Mouse (Mus musculus): ENCODE measurements around the gene Ube4b. TPM values are rescaled to one million over a fixed set of nuclear protein-coding genes. Genes with fewer than 3 reads are reported as not detected.

Gene Ube4b
- polyA plus RNA-seq, 1 experiment from 2014 or later: 55.3 TPM

DNA sequence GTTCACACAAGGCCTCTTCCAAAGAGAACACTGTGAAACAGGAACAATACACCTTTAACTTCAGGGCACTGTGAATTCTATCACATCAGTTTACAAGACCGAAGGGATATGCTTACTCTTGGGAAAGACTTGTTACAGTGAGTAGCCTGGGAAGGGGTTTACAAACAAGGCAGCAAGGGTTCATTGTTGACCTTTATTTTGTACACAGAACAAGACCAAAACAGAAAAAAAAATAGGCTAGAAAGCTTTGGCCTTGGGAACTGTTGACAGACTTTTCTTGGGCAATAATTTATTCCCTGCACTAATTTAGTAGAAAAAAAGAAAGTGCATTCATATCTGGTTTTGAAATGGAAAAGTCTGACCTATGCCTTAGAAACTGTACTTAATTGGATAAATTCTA is 122.1 kb downstream of the Ube4b start:
- no peaks in the 10 kb centered on the region for H3K9me3 ChIP-seq (ENCODE audit: control insufficient read depth, low read length)
- no peak for ATAC-seq (ENCODE audit: low read depth)
- peaks cover 4% of the 10 kb centered on the region; the same call in 1 of the 2 replicates for H3K27me3 ChIP-seq (ENCODE audit: control insufficient read depth, insufficient read depth, low read length)
- H3K9ac ChIP-seq (replicated peaks; ENCODE audit: low read depth, low read length): no peak overlapping the region
- WGBS: 61% methylated on average over 1 of the region's 1 CpGs
- 0 out of 2 replicates have a peak overlapping the region, but pooled peaks have one; percentile 8 for H3K4me3 ChIP-seq (ENCODE audit: low read depth, low read length)
- no peak overlapping the region for H3K27ac ChIP-seq (ENCODE audit: low read depth, low read length)
- H3K4me2 ChIP-seq (ENCODE audit: low read depth, low read length): peak overlapping the region; percentile 17; the same call in 1 of the 2 replicates
- no peaks in the 10 kb centered on the region for H3K36me3 ChIP-seq (ENCODE audit: control insufficient read depth, insufficient read depth, low read length)
- peaks cover 49% of the 10 kb centered on the region for H3K4me1 ChIP-seq (ENCODE audit: control insufficient read depth, insufficient read depth, low read length)

DNA sequence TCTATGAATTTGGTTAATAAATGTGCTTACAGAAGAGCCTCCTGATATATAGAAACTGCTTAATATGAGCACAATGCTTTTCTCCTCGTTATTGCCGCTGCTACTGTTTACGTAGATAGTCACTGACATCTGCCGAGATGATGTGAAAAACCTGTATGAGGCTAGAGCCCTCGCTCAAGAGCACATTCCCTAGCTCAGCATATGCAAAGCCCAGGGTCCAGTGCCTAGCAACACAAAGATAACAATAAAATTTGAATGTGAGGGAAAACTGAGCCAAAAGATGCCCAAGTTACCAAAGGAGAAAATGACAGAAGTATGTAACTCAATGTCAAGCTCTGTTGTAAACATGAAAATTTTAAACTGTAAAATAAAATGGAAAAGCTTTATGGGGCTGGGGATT is 123.0 kb downstream of the Ube4b start:
- WGBS: 35% methylated on average over 5 of the region's 5 CpGs
- Histone ChIP-seq H3K9ac (replicated peaks; ENCODE audit: low read depth, low read length) (no peak overlapping the region), H3K4me1 (ENCODE audit: control insufficient read depth, insufficient read depth, low read length) (peaks cover 45% of the 10 kb centered on the region)

DNA sequence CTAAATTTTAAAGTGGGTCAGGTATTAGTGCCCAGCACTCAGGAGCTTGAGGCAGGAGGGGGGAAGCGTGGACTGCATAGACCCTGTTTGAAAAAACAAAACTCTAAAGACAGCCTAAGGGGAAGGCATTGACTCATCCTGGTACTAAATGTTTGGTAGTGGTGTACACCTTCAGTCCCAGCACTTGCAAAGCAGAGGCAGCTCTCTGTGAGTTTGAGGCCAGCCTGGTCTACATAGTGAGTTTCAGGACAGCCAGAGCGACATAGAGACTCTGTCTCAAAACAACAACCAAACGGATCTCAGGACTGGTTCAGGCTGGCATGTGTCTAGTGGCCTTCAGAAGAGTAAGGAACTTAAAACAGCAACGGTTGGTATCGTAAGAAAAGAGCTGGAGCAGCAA is 123.8 kb downstream of the Ube4b start:
- Histone ChIP-seq H3K36me3 (ENCODE audit: control insufficient read depth, insufficient read depth, low read length) (no peaks in the 10 kb centered on the region), H3K9ac (replicated peaks; ENCODE audit: low read depth, low read length) (no peak overlapping the region), H3K9me3 (ENCODE audit: control insufficient read depth, low read length) (no peaks in the 10 kb centered on the region), H3K4me2 (ENCODE audit: low read depth, low read length) (peak overlapping the region; percentile 27; the same call in 1 of the 2 replicates), H3K27ac (ENCODE audit: low read depth, low read length) (no peak overlapping the region), H3K27me3 (ENCODE audit: control insufficient read depth, insufficient read depth, low read length) (peaks cover 4% of the 10 kb centered on the region; the same call in 1 of the 2 replicates), H3K4me3 (ENCODE audit: low read depth, low read length) (no peak overlapping the region), H3K4me1 (ENCODE audit: control insufficient read depth, insufficient read depth, low read length) (peaks cover 40% of the 10 kb centered on the region)
- WGBS: 80% methylated on average over 5 of the region's 5 CpGs
- no peak for ATAC-seq (ENCODE audit: low read depth)

More for the DNA sequence above, 123.0 kb downstream of the Ube4b start:
- Histone ChIP-seq H3K27ac (ENCODE audit: low read depth, low read length) (no peak overlapping the region), H3K36me3 (ENCODE audit: control insufficient read depth, insufficient read depth, low read length) (no peaks in the 10 kb centered on the region), H3K27me3 (ENCODE audit: control insufficient read depth, insufficient read depth, low read length) (peaks cover 4% of the 10 kb centered on the region; the same call in 1 of the 2 replicates), H3K9me3 (ENCODE audit: control insufficient read depth, low read length) (no peaks in the 10 kb centered on the region), H3K4me3 (ENCODE audit: low read depth, low read length) (no peak overlapping the region), H3K4me2 (ENCODE audit: low read depth, low read length) (peak overlapping the region; percentile 27; the same call in 1 of the 2 replicates)
- ATAC-seq (ENCODE audit: low read depth): no peak

DNA sequence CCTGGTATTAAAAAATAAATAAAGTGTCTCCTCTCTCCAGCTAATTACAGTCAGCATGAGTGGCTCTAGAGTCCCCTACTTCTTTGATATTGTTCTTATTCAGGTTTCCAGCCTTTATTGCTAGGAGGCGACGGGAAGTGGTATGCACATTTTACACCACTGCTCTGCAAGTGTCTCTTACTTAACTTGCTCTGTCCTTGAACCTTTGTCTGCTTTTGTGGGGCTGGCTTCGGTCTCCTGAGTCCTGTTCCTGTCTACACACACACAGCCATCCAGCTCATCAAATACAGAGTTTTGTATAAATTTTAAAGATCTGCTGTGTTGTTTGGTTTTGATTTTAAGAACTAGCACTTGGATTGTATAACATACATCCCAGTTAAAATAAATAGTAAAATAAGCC is 124.4 kb downstream of the Ube4b start:
- no peaks in the 10 kb centered on the region for H3K36me3 ChIP-seq (ENCODE audit: control insufficient read depth, insufficient read depth, low read length)
- no peak overlapping the region for H3K27ac ChIP-seq (ENCODE audit: low read depth, low read length)
- no peak overlapping the region for H3K4me2 ChIP-seq (ENCODE audit: low read depth, low read length)
- H3K9ac ChIP-seq (replicated peaks; ENCODE audit: low read depth, low read length): no peak overlapping the region
- no peak overlapping the region for H3K4me3 ChIP-seq (ENCODE audit: low read depth, low read length)
- no peak for ATAC-seq (ENCODE audit: low read depth)
- WGBS: 34% methylated on average over 3 of the region's 3 CpGs
- H3K4me1 ChIP-seq (ENCODE audit: control insufficient read depth, insufficient read depth, low read length): peaks cover 40% of the 10 kb centered on the region
- H3K9me3 ChIP-seq (ENCODE audit: control insufficient read depth, low read length): no peaks in the 10 kb centered on the region
- H3K27me3 ChIP-seq (ENCODE audit: control insufficient read depth, insufficient read depth, low read length): peaks cover 4% of the 10 kb centered on the region; the same call in 1 of the 2 replicates

DNA sequence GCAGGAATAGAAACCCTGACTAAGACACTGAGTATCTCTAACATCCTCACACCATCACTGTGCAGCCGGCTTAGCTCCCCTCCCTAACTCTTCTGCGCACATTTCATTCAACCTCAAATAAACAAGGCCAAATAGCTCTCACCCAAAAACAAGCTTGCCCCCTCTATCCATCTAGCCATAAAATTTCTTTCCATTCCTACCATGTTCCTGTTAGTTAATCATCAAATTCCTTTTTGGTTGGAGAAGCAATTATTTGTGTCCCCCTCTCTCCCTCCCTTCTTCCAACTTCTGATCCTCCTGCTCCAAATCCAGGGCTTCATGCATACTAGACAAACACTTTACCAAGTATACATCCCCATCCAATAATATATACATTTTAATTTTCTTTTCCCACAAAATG is 130.0 kb downstream of the Ube4b start:
- no peaks in the 10 kb centered on the region for H3K27me3 ChIP-seq (ENCODE audit: control insufficient read depth, insufficient read depth, low read length)
- H3K9ac ChIP-seq (replicated peaks; ENCODE audit: low read depth, low read length): no peak overlapping the region
- no peak overlapping the region for H3K4me2 ChIP-seq (ENCODE audit: low read depth, low read length)
- H3K4me3 ChIP-seq (ENCODE audit: low read depth, low read length): no peak overlapping the region
- no peak overlapping the region for H3K27ac ChIP-seq (ENCODE audit: low read depth, low read length)
- no peaks in the 10 kb centered on the region for H3K36me3 ChIP-seq (ENCODE audit: control insufficient read depth, insufficient read depth, low read length)
- no peaks in the 10 kb centered on the region for H3K9me3 ChIP-seq (ENCODE audit: control insufficient read depth, low read length)
- 92% methylated on average over 2 of the region's 2 CpGs for WGBS
- ATAC-seq (ENCODE audit: low read depth): no peak
- H3K4me1 ChIP-seq (ENCODE audit: control insufficient read depth, insufficient read depth, low read length): peaks cover 10% of the 10 kb centered on the region

DNA sequence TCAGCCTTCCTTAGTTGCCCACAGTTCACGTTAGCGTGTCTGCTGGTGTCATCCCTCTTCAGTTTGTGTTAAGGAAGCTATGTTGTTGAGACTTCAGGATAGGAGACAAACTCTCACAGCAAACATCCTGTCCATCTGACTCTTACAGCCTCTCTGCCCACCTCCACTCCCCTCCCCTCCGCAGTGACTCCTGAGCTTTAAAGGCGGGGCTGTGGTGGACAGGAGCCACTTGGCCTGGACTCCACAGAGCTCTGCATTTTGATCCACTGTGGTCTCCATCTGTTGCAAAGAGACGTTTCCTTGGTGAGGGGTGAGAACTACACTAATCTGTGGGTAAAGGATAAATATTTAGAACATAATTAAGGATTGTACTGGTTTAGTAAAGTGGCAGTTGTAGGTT is 133.6 kb downstream of the Ube4b start:
- 79% methylated on average over 5 of the region's 5 CpGs for WGBS
- H3K27me3 ChIP-seq (ENCODE audit: control insufficient read depth, insufficient read depth, low read length): no peaks in the 10 kb centered on the region
- H3K9ac ChIP-seq (replicated peaks; ENCODE audit: low read depth, low read length): no peak overlapping the region
- ATAC-seq (ENCODE audit: low read depth): no peak
- no peak overlapping the region for H3K27ac ChIP-seq (ENCODE audit: low read depth, low read length)
- H3K9me3 ChIP-seq (ENCODE audit: control insufficient read depth, low read length): no peaks in the 10 kb centered on the region
- no peak overlapping the region for H3K4me3 ChIP-seq (ENCODE audit: low read depth, low read length)
- peaks cover 14% of the 10 kb centered on the region for H3K36me3 ChIP-seq (ENCODE audit: control insufficient read depth, insufficient read depth, low read length)
- peaks cover 8% of the 10 kb centered on the region for H3K4me1 ChIP-seq (ENCODE audit: control insufficient read depth, insufficient read depth, low read length)
- H3K4me2 ChIP-seq (ENCODE audit: low read depth, low read length): no peak overlapping the region

DNA sequence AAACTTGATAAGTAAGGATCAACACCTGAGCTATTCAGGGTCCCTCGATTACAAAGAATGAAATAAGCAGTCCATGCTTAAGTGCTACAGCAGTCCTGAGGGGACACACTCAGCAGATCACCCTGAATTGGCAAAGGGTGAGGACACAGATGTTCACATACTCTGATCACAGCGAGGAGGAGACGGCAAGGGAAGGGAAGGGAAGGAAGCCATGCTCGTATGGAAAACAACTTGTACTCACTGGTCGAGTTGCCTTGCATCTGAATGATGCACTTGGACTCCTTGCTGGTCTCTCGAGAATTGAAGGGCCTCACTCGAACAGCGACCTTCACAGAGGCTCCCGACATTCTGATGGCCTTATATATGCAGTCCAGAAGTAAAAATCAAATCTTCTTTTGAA is 135.5 kb downstream of the Ube4b start:
- Histone ChIP-seq H3K27me3 (ENCODE audit: control insufficient read depth, insufficient read depth, low read length) (no peaks in the 10 kb centered on the region), H3K4me2 (ENCODE audit: low read depth, low read length) (no peak overlapping the region), H3K4me1 (ENCODE audit: control insufficient read depth, insufficient read depth, low read length) (peaks cover 11% of the 10 kb centered on the region), H3K9ac (replicated peaks; ENCODE audit: low read depth, low read length) (no peak overlapping the region), H3K27ac (ENCODE audit: low read depth, low read length) (no peak overlapping the region), H3K9me3 (ENCODE audit: control insufficient read depth, low read length) (no peaks in the 10 kb centered on the region), H3K4me3 (ENCODE audit: low read depth, low read length) (no peak overlapping the region), H3K36me3 (ENCODE audit: control insufficient read depth, insufficient read depth, low read length) (peaks cover 14% of the 10 kb centered on the region)
- WGBS: 75% methylated on average over 9 of the region's 9 CpGs
- no peak for ATAC-seq (ENCODE audit: low read depth)

DNA sequence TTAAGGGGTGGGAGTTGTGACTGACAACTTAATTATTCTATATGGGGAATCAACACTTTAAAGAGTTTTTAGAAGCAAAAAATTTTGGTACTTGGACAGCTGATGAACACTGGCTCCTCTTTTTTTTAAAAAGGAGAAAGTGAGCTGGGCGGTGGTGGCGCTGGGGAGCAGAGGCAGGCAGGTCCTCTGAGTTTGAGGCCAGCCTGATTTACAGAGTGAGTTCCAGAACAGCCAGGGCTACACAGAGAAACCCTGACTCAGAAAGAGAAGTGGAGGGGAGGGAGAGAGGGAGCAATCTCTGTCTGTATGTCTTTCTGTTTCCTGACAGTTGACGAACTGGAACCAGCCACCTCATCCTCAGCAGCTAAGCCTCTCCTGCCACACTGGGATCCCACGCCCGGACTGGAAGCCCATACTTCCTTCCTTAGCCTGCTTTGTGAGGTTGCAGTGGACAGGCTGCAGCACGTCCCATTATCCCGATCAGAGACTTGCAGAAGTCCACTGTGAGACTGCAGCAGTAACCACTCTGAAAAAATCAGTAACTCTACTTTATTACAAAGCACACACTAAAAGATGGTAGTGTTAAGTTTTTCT is 136.3 kb downstream of the Ube4b start:
- Histone ChIP-seq H3K36me3 (ENCODE audit: control insufficient read depth, insufficient read depth, low read length) (peaks cover 14% of the 10 kb centered on the region), H3K27ac (ENCODE audit: low read depth, low read length) (no peak overlapping the region), H3K4me2 (ENCODE audit: low read depth, low read length) (no peak overlapping the region), H3K4me3 (ENCODE audit: low read depth, low read length) (no peak overlapping the region), H3K9me3 (ENCODE audit: control insufficient read depth, low read length) (no peaks in the 10 kb centered on the region), H3K27me3 (ENCODE audit: control insufficient read depth, insufficient read depth, low read length) (no peaks in the 10 kb centered on the region), H3K4me1 (ENCODE audit: control insufficient read depth, insufficient read depth, low read length) (peaks cover 8% of the 10 kb centered on the region), H3K9ac (replicated peaks; ENCODE audit: low read depth, low read length) (no peak overlapping the region)
- no peak for ATAC-seq (ENCODE audit: low read depth)
- 91% methylated on average over 7 of the region's 7 CpGs for WGBS

DNA sequence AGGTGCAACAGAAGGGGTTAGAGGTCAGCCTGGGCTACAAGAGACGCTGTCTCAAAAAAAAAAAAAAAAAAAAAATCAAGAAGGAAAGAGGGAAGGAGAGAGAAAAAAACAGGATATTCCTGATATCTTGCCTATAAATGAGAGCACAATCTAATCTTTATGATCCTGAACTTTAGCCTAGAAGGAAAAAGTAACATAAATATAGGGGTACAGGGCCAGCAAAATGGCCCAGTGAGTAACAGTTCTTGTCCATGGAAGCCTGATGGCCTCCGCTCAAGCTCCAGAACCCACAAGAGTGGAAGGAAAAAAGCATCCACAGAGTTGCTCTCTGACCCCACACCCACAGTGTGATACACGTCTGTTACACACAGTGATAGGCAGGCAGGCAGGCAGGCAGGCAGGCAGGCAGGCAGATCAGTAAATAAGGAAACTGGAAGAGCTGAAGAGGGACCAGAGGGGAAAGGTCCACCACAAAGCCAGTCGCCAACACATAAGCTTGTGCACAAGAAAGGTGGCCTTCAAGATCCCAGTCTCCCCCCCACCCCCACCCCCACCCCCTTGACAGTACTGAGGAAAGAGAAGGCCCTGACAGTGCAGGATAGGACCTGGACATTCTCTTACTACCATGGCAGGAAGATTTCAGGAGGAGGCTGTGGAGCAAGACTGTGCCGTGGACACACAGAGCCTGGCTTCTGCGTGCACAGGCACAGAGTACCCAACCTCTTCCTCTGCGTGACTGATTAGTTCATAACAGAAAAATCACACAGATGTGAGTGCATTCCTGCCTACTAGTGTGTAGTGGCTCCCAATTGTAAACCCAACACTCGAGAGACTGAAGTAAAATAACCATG is 140.0 kb downstream of the Ube4b start:
- H3K27ac ChIP-seq (ENCODE audit: low read depth, low read length): no peak overlapping the region
- no peaks in the 10 kb centered on the region for H3K27me3 ChIP-seq (ENCODE audit: control insufficient read depth, insufficient read depth, low read length)
- H3K9ac ChIP-seq (replicated peaks; ENCODE audit: low read depth, low read length): no peak overlapping the region
- 0 out of 2 replicates have a peak, but pooled peaks cover 3% of the 10 kb centered on the region for H3K4me1 ChIP-seq (ENCODE audit: control insufficient read depth, insufficient read depth, low read length)
- H3K4me2 ChIP-seq (ENCODE audit: low read depth, low read length): no peak overlapping the region
- 81% methylated on average over 8 of the region's 8 CpGs for WGBS
- ATAC-seq (ENCODE audit: low read depth): no peak
- H3K4me3 ChIP-seq (ENCODE audit: low read depth, low read length): no peak overlapping the region
- peaks cover 14% of the 10 kb centered on the region for H3K36me3 ChIP-seq (ENCODE audit: control insufficient read depth, insufficient read depth, low read length)
- no peaks in the 10 kb centered on the region for H3K9me3 ChIP-seq (ENCODE audit: control insufficient read depth, low read length)

Measured in neural tube, embryonic 14.5 days (tissue).